Mouse (Mus musculus): ENCODE data around the gene Ttc21a.

- TF ChIP-seq HCFC1 (IDR thresholded peaks at IDR 0.05; ENCODE audit: borderline replicate concordance, insufficient read depth, low read length) (no peak), ZC3H11A (IDR thresholded peaks at IDR 0.05; ENCODE audit: borderline replicate concordance, low read depth, low read length) (no peak), CHD2 (IDR thresholded peaks at IDR 0.05; ENCODE audit: low read depth, low read length) (no peak), MAFK (IDR thresholded peaks at IDR 0.05; ENCODE audit: insufficient read depth, low read depth, low read length) (no peak), ZNF384 (IDR thresholded peaks at IDR 0.05; ENCODE audit: low read depth, low read length) (no peak)
Measured at GRCm38 (mm10) chr9:119888843-119889246, 48.6 kb upstream of the Ttc21a start.
